Mouse (Mus musculus) liver, embryonic 11.5 days (tissue): ENCODE measurements around the gene Ascc3. TPM values are rescaled to one million over a fixed set of nuclear protein-coding genes. Genes with fewer than 3 reads are reported as not detected.

Experiments
- ATAC-seq: fragments of 200-750 bp; cut with Nextera tagmentation; replicated peaks from 2 replicates; pipeline ENCODE4 v1.8.0; 2017; ENCODE audit warnings: moderate number of reproducible peaks, mild to moderate bottlenecking, moderate TSS enrichment, moderate library complexity; ENCODE audit not compliant: low FRiP score
- DNase-seq: peaks from one replicate; pipeline ENCODE4 v3.0.0-alpha.2; 2017; ENCODE audit warnings: low spot score
- H3K27ac ChIP-seq: fragments of 300-500 bp; sonication (generic); 2 replicates; pipeline ENCODE4 v1.5.1; 2014; ENCODE audit warnings: mild to moderate bottlenecking, low read depth, low read length, control low read depth
- H3K27me3 ChIP-seq: fragments of 300-500 bp; sonication (generic); replicated peaks from 2 replicates; pipeline ENCODE4 v1.6.1; 2014; ENCODE audit warnings: low read length, mixed read lengths; ENCODE audit not compliant: control insufficient read depth, insufficient read depth
- H3K36me3 ChIP-seq: fragments of 300-500 bp; sonication (generic); 2 replicates; pipeline ENCODE4 v1.6.1; 2014; ENCODE audit warnings: mild to moderate bottlenecking, low read length, moderate library complexity, mixed read lengths; ENCODE audit not compliant: control insufficient read depth, insufficient read depth
- H3K4me1 ChIP-seq: fragments of 300-500 bp; sonication (generic); replicated peaks from 2 replicates; pipeline ENCODE4 v1.6.1; 2014; ENCODE audit warnings: low read length, mixed read lengths; ENCODE audit not compliant: control insufficient read depth, insufficient read depth
- H3K4me2 ChIP-seq: fragments of 300-500 bp; sonication (generic); 2 replicates; pipeline ENCODE4 v1.6.1; 2014; ENCODE audit warnings: mild to moderate bottlenecking, control low read depth, moderate library complexity
- H3K4me3 ChIP-seq: fragments of 300-500 bp; sonication (generic); 2 replicates; pipeline ENCODE4 v1.5.1; 2014; ENCODE audit warnings: low read depth, low read length, control low read depth
- H3K9ac ChIP-seq: fragments of 300-500 bp; sonication (generic); 2 replicates; pipeline ENCODE4 v1.6.1; 2014; ENCODE audit warnings: low read depth, low read length, control low read depth
- H3K9me3 ChIP-seq: fragments of 300-500 bp; sonication (generic); 2 replicates; pipeline ENCODE4 v1.6.1; 2016; ENCODE audit warnings: low read length, inconsistent platforms, mixed read lengths; ENCODE audit not compliant: control insufficient read depth
- WGBS: fragments of 180-500 bp; shearing (Covaris S2); extraction: QIAGEN DNeasy Blood & Tissue Kit; methylation state at CpG from one replicate; pipeline ENCODE4 v1.1.7; 2014; 5-methylcytosine and 5-hydroxymethylcytosine counted together
- polyA plus RNA-seq: library from polyadenylated mRNA; unstranded; fragments of >200 nt; fragmentation: Nextera tagmentation; extraction: Ambion mirVana; gene quantifications from 2 replicates; pipeline ENCODE4 v1.2.1, GENCODE M21; 2014

Ascc3 gene
- polyA plus RNA-seq, 1 experiment from 2014 or later, result 29.0 TPM

- WGBS, result 86% methylated on average over 3 of the region's 3 CpGs
Measured at GRCm38 (mm10) chr10:50704898-50705297, 112.4 kb downstream of the Ascc3 start.

GRCm38 (mm10) chr10:50711286-50711685 lies 118.8 kb downstream of the Ascc3 start:
- 91% methylated on average over 3 of the region's 3 CpGs for WGBS
- Histone ChIP-seq H3K4me2 (no peak overlapping the region), H3K4me1 (no peaks in the 10 kb centered on the region), H3K27me3 (no peaks in the 10 kb centered on the region), H3K27ac (no peak overlapping the region), H3K9ac (no peak overlapping the region), H3K36me3 (no peaks in the 10 kb centered on the region), H3K4me3 (no peak overlapping the region), H3K9me3 (no peaks in the 10 kb centered on the region)
- no peak for ATAC-seq
- no peak for DNase-seq

More at GRCm38 (mm10) chr10:50704898-50705297, 112.4 kb downstream of the Ascc3 start:
- H3K27ac ChIP-seq, result no peak overlapping the region
- H3K9me3 ChIP-seq, result no peaks in the 10 kb centered on the region
- H3K27me3 ChIP-seq, result no peaks in the 10 kb centered on the region
- ATAC-seq, result no peak
- DNase-seq, result no peak
- H3K9ac ChIP-seq, result no peak overlapping the region
- H3K4me2 ChIP-seq, result no peak overlapping the region
- H3K4me3 ChIP-seq, result no peak overlapping the region
- no peaks in the 10 kb centered on the region; the same call in 1 of the 2 replicates for H3K36me3 ChIP-seq
- H3K4me1 ChIP-seq, result peaks cover 8% of the 10 kb centered on the region

GRCm38 (mm10) chr10:50711765-50712164 lies 119.3 kb downstream of the Ascc3 start:
- DNase-seq (no peak), ATAC-seq (no peak)
- Histone ChIP-seq H3K27me3 (no peaks in the 10 kb centered on the region), H3K4me1 (no peaks in the 10 kb centered on the region), H3K4me3 (no peak overlapping the region), H3K36me3 (no peaks in the 10 kb centered on the region), H3K9me3 (no peaks in the 10 kb centered on the region), H3K9ac (no peak overlapping the region), H3K27ac (no peak overlapping the region), H3K4me2 (no peak overlapping the region)
- 92% methylated on average over 1 of the region's 1 CpGs for WGBS

- Histone ChIP-seq H3K4me1 (no peaks in the 10 kb centered on the region), H3K27ac (no peak overlapping the region), H3K4me3 (no peak overlapping the region), H3K9me3 (no peaks in the 10 kb centered on the region), H3K4me2 (no peak overlapping the region), H3K36me3 (no peaks in the 10 kb centered on the region), H3K27me3 (no peaks in the 10 kb centered on the region), H3K9ac (no peak overlapping the region)
- no peak for ATAC-seq
- DNase-seq, result no peak
Measured at GRCm38 (mm10) chr10:50733459-50733858, 141.0 kb downstream of the Ascc3 start.

GRCm38 (mm10) chr10:50762069-50762468 lies 169.6 kb downstream of the Ascc3 start:
- Histone ChIP-seq H3K27ac (no peak overlapping the region), H3K4me1 (no peaks in the 10 kb centered on the region), H3K4me3 (no peak overlapping the region), H3K4me2 (no peak overlapping the region), H3K36me3 (no peaks in the 10 kb centered on the region), H3K9ac (no peak overlapping the region), H3K9me3 (no peaks in the 10 kb centered on the region), H3K27me3 (no peaks in the 10 kb centered on the region)
- 70% methylated on average over 2 of the region's 2 CpGs for WGBS
- no peak for ATAC-seq
- DNase-seq, result no peak

- Histone ChIP-seq H3K4me1 (no peaks in the 10 kb centered on the region), H3K4me3 (no peak overlapping the region), H3K9me3 (no peaks in the 10 kb centered on the region), H3K36me3 (no peaks in the 10 kb centered on the region), H3K27me3 (no peaks in the 10 kb centered on the region), H3K4me2 (no peak overlapping the region), H3K9ac (no peak overlapping the region), H3K27ac (no peak overlapping the region)
- DNase-seq, result no peak
- 92% methylated on average over 2 of the region's 2 CpGs for WGBS
- no peak for ATAC-seq
Measured at GRCm38 (mm10) chr10:50762984-50763383, 170.5 kb downstream of the Ascc3 start.

- H3K27ac ChIP-seq, result no peak overlapping the region
- DNase-seq (no peak), ATAC-seq (no peak)
Measured at GRCm38 (mm10) chr10:50763457-50764310, 171.2 kb downstream of the Ascc3 start.

GRCm38 (mm10) chr10:50772811-50773210 lies 180.3 kb downstream of the Ascc3 start:
- no peak for ATAC-seq
- H3K9me3 ChIP-seq, result no peaks in the 10 kb centered on the region
- WGBS, result 81% methylated on average over 2 of the region's 2 CpGs
- H3K4me2 ChIP-seq, result no peak overlapping the region
- DNase-seq, result no peak
- H3K36me3 ChIP-seq, result no peaks in the 10 kb centered on the region
- H3K4me3 ChIP-seq, result no peak overlapping the region
- no peak overlapping the region for H3K27ac ChIP-seq
- no peak overlapping the region for H3K9ac ChIP-seq
- H3K4me1 ChIP-seq, result no peaks in the 10 kb centered on the region
- H3K27me3 ChIP-seq, result no peaks in the 10 kb centered on the region

More at GRCm38 (mm10) chr10:50763457-50764310, 171.2 kb downstream of the Ascc3 start:
- 81% methylated on average over 7 of the region's 7 CpGs for WGBS
- Histone ChIP-seq H3K36me3 (no peaks in the 10 kb centered on the region), H3K27me3 (no peaks in the 10 kb centered on the region), H3K9ac (no peak overlapping the region), H3K4me2 (no peak overlapping the region), H3K4me1 (no peaks in the 10 kb centered on the region), H3K9me3 (no peaks in the 10 kb centered on the region), H3K4me3 (no peak overlapping the region)

GRCm38 (mm10) chr10:50773846-50774245 lies 181.4 kb downstream of the Ascc3 start:
- WGBS, result 82% methylated on average over 2 of the region's 2 CpGs
- Histone ChIP-seq H3K4me2 (no peak overlapping the region), H3K27me3 (no peaks in the 10 kb centered on the region), H3K36me3 (no peaks in the 10 kb centered on the region), H3K4me3 (no peak overlapping the region), H3K4me1 (no peaks in the 10 kb centered on the region), H3K9ac (no peak overlapping the region), H3K27ac (no peak overlapping the region), H3K9me3 (no peaks in the 10 kb centered on the region)
- no peak for ATAC-seq
- DNase-seq, result no peak
